Mouse (Mus musculus): ENCODE measurements at regions not wholly inside any gene's neighbourhood (a gene's known extent, or its start where the extent isn't known, plus 50 kb on each side); places are given as distances from the start of the nearest gene placed in this dataset.

GRCm38 (mm10) chr2:46524625-46525024 is 1407.4 kb upstream of the Zeb2 start:
- no peak for TF ChIP-seq E2F4 (IDR thresholded peaks at IDR 0.05; ENCODE audit: insufficient read depth)
- no peak for TF ChIP-seq POLR2A (IDR thresholded peaks at IDR 0.05; ENCODE audit: insufficient read length, low read depth)
- TF ChIP-seq CEBPB (IDR thresholded peaks at IDR 0.05; ENCODE audit: insufficient read depth, poor library complexity, severe bottlenecking), result no peak
- TF ChIP-seq REST (IDR thresholded peaks at IDR 0.05; ENCODE audit: insufficient read depth, insufficient read length), result no peak
- TF ChIP-seq POLR2AphosphoS2 (IDR thresholded peaks at IDR 0.05; ENCODE audit: insufficient read length, low read depth), result no peak
